Comparison of ENCODE assay signal across 15 mouse cellular contexts in the genomic region with DNA sequence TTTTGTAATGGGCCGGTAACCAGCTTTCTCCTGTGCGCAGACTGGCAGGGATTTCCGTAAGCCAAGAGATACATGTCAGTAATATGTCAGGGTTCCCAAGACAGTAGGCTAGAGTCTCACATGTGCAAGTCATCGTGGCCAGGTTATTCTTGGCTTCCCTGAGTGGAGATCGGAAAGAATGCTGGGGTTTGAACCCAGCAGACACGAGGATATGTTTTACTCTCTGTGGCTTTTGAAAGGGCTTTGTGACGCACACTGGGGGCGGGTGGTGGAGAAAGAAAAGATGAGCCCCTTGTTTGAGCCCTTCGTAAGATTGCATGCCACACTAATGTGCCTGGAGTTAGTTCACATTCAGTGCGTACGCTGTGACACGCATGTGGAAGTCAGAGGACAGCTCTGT.
"Had no signal": no experiment of that assay in that cellular context is flagged by ENCODE, and none has a peak within 500 bp of the region (broad histone marks: within the 10 kb centered on the region; RNA-seq: fewer than 3 reads in every experiment).

No protein-coding gene starts in this region.

- H3K4me3 ChIP-seq: limb, embryonic 12.5 days; liver, embryonic 13.5 days; lung, embryonic 15.5 days; midbrain, embryonic 15.5 days; neural tube, embryonic 12.5 days; stomach, embryonic 15.5 days had no signal

- H3K27ac ChIP-seq: kidney, postnatal 0 days; limb, embryonic 12.5 days; liver, embryonic 13.5 days; lung, embryonic 15.5 days; midbrain, embryonic 15.5 days; neural tube, embryonic 12.5 days; stomach, embryonic 15.5 days had no signal

- H3K9ac ChIP-seq: limb, embryonic 12.5 days; liver, embryonic 13.5 days; liver, postnatal 0 days; lung, embryonic 15.5 days; midbrain, embryonic 15.5 days; neural tube, embryonic 12.5 days; stomach, embryonic 15.5 days had no signal

- DNase-seq: kidney, adult 11 months; kidney, adult 9 months; kidney, postnatal 36 days; liver, embryonic 13.5 days; liver, postnatal 0 days; right cerebral cortex, postnatal 14 days; thymus, adult 2 months; thymus, postnatal 25 days had no signal

- H3K27me3 ChIP-seq: limb, embryonic 12.5 days; liver, embryonic 13.5 days; lung, embryonic 15.5 days; midbrain, embryonic 15.5 days; neural tube, embryonic 12.5 days; stomach, embryonic 15.5 days had no signal

- H3K4me1 ChIP-seq: liver, embryonic 13.5 days; midbrain, embryonic 15.5 days had no signal

- ATAC-seq: liver, postnatal 0 days; midbrain, embryonic 15.5 days had no signal

- H3K9me3 ChIP-seq: limb, embryonic 12.5 days; liver, embryonic 13.5 days; lung, embryonic 15.5 days; midbrain, embryonic 15.5 days; neural tube, embryonic 12.5 days; stomach, embryonic 15.5 days had no signal

- H3K4me2 ChIP-seq: limb, embryonic 12.5 days; liver, embryonic 13.5 days; lung, embryonic 15.5 days; midbrain, embryonic 11.5 days; midbrain, embryonic 15.5 days; neural tube, embryonic 12.5 days; stomach, embryonic 15.5 days had no signal
